Mouse (Mus musculus) liver, embryonic 14.5 days (tissue): ENCODE results near the gene Ccdc8. TPM values are rescaled to one million over a fixed set of nuclear protein-coding genes. Genes with fewer than 3 reads are reported as not detected.

Experiments used
- ATAC-seq: fragments of 200-750 bp; cut with Nextera tagmentation; 2 replicates; pipeline ENCODE4 v1.8.0; 2017; ENCODE audit warnings: moderate number of reproducible peaks, mild to moderate bottlenecking, moderate library complexity; ENCODE audit not compliant: insufficient read depth
- DNase-seq, 3 experiments: peaks; one replicate each; pipeline ENCODE4 v3.0.0-alpha.2; 2012 to 2013; ENCODE audit warnings: low read depth in 3 of 3, low spot score in 3 of 3
- H3K27ac ChIP-seq: fragments of 300-500 bp; sonication (generic); 2 replicates; pipeline ENCODE4 v1.5.1; 2014; ENCODE audit warnings: moderate library complexity, mild to moderate bottlenecking, control low read depth, inconsistent platforms
- H3K27me3 ChIP-seq: fragments of 300-500 bp; sonication (generic); 2 replicates; pipeline ENCODE4 v1.6.1; 2014; ENCODE audit warnings: mild to moderate bottlenecking, low read length, moderate library complexity; ENCODE audit not compliant: control insufficient read depth, insufficient read depth
- H3K36me3 ChIP-seq: fragments of 300-500 bp; sonication (generic); replicated peaks from 2 replicates; pipeline ENCODE4 v1.6.1; 2014; ENCODE audit warnings: low read depth; ENCODE audit not compliant: control insufficient read depth, insufficient read depth
- H3K4me1 ChIP-seq, 2 experiments: fragments of 200-500 bp in 1 of 2; fragments of 300-500 bp in 1 of 2; sonication (generic) in 1 of 2; replicated peaks; 2 replicates each; pipeline ENCODE4 v1.6.1; 2012 to 2014; ENCODE audit warnings: antibody characterized with exemption in 1 of 2, inconsistent platforms in 1 of 2, low read length in 1 of 2; ENCODE audit not compliant: control insufficient read depth in 2 of 2, insufficient read depth in 2 of 2
- H3K4me2 ChIP-seq: fragments of 300-500 bp; sonication (generic); 2 replicates; pipeline ENCODE4 v1.6.1; 2014; ENCODE audit warnings: low read depth, mild to moderate bottlenecking, control low read depth, moderate library complexity
- H3K4me3 ChIP-seq, 2 experiments: fragments of 200-500 bp in 1 of 2; fragments of 300-500 bp in 1 of 2; sonication (generic) in 1 of 2; 2 replicates each; pipeline ENCODE4 v1.5.1; 2012 to 2014; ENCODE audit warnings: low read depth in 2 of 2, low read length in 2 of 2, mild to moderate bottlenecking in 2 of 2, control low read depth in 1 of 2, inconsistent platforms in 1 of 2, moderate library complexity in 1 of 2; ENCODE audit not compliant: insufficient read depth in 1 of 2
- H3K9ac ChIP-seq: fragments of 300-500 bp; sonication (generic); replicated peaks from 2 replicates; pipeline ENCODE4 v1.6.1; 2014; ENCODE audit warnings: mild to moderate bottlenecking, control low read depth, moderate library complexity
- H3K9me3 ChIP-seq: fragments of 300-500 bp; sonication (generic); 2 replicates; pipeline ENCODE4 v1.6.1; 2016; ENCODE audit warnings: low read length, mixed read lengths; ENCODE audit not compliant: control insufficient read depth
- CTCF ChIP-seq: IDR thresholded peaks from 2 replicates; pipeline ENCODE4 v1.5.1; 2016; ENCODE audit warnings: antibody characterized with exemption, low read depth, control low read depth
- EP300 ChIP-seq: IDR thresholded peaks from 2 replicates; pipeline ENCODE4 v1.6.1; 2016; ENCODE audit warnings: antibody characterized with exemption, low read depth
- WGBS: fragments of 180-500 bp; shearing (Covaris S2); extraction: QIAGEN DNeasy Blood & Tissue Kit; methylation state at CpG from one replicate; pipeline ENCODE4 v1.1.7; 2014; ENCODE audit not compliant: insufficient replicate concordance; 5-methylcytosine and 5-hydroxymethylcytosine counted together
- polyA plus RNA-seq, 2 experiments: library from polyadenylated mRNA; depleted of rRNA in 1 of 2; stranded (reverse) in 1 of 2; unstranded in 1 of 2; fragments of >200 nt; fragmentation: Nextera tagmentation in 1 of 2; extraction: Ambion mirVana in 1 of 2; gene quantifications; 2 replicates each; pipeline versions ENCODE4 v1.2.1 to v1.2.3; 2012 to 2014

The Ccdc8 gene
- polyA plus RNA-seq, 2 experiments: 1.5 to 2.7 TPM

DNA sequence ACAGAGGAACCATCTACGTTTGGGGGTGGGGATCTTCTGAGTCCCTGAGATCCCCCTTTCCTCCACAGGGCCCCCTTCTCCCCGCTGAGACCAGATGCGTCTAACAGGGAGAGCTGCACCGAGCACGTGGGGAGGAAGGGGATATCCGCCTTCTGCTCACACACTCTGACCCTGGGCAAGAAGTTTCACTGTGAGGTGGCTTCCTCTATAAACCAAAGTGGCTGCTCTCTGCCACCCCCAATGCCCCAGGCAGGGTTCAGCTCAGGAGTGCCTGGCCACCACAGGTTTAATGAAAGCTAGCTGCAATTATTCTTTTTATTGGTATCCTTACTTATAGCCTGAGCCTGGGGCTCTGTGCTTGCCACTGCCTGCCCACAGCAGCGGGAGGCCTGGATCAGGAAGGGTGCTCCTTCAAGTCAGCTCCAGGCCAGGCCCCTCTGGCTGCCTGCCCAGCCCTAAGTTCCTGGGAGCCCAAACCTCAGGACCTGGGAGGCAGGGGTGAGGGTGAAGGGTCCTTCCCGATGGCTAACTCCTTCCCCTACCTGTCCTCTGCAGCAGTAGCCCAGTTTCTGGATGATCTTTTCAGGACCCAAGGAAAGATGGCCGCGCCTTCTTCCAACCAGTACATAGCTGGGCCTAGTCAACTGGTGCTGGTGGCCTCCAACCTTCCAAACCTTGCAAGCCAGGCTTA is 32.5 kb downstream of the Ccdc8 start:
- H3K4me2 ChIP-seq: peak overlapping the region; percentile 77
- no peak overlapping the region for H3K9ac ChIP-seq
- peaks cover 21 to 35% of the 10 kb centered on the region in 2 experiments for H3K4me1 ChIP-seq
- DNase-seq: no peak
- no peak overlapping the region for H3K4me3 ChIP-seq
- 52% methylated on average over 10 of the region's 10 CpGs for WGBS
- no peak overlapping the region for H3K27ac ChIP-seq
- no peaks in the 10 kb centered on the region for H3K27me3 ChIP-seq
- TF ChIP-seq EP300 (no peak), CTCF (no peak)
- H3K9me3 ChIP-seq: no peaks in the 10 kb centered on the region
- peaks cover 27% of the 10 kb centered on the region for H3K36me3 ChIP-seq
- ATAC-seq: no peak

DNA sequence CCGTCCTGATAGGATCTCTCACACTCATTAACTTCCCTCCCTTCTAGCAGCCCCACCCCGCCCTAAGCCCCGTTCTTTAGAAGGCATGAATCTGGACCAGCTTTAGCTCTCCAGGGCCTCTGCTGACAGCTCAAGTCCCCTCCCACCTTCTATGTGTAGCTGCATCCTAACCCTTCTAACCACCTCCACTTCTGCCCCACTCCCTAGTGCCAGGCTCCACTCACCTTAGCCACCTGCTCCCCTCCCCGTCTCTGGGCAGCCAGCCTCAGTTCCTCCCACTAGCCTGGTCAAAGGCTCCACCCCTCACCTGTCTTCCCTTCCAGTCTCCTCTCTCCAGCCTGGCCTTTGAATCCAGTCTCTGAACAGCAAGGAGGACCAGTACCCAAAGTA is 33.0 kb downstream of the Ccdc8 start:
- no peaks in the 10 kb centered on the region for H3K27me3 ChIP-seq
- ATAC-seq (no peak), DNase-seq (peak in 2 of 3 experiments; percentile 25 to 37)
- peaks cover 26% of the 10 kb centered on the region for H3K36me3 ChIP-seq
- H3K9me3 ChIP-seq: no peaks in the 10 kb centered on the region
- peaks cover 21 to 33% of the 10 kb centered on the region in 2 experiments for H3K4me1 ChIP-seq
- no peak overlapping the region; the same call in 1 of the 2 replicates for H3K27ac ChIP-seq
- no peak overlapping the region for H3K4me3 ChIP-seq
- TF ChIP-seq EP300 (no peak), CTCF (no peak)
- H3K9ac ChIP-seq: no peak overlapping the region
- H3K4me2 ChIP-seq: peak overlapping the region; percentile 77
- WGBS: 21% methylated on average over 4 of the region's 4 CpGs

DNA sequence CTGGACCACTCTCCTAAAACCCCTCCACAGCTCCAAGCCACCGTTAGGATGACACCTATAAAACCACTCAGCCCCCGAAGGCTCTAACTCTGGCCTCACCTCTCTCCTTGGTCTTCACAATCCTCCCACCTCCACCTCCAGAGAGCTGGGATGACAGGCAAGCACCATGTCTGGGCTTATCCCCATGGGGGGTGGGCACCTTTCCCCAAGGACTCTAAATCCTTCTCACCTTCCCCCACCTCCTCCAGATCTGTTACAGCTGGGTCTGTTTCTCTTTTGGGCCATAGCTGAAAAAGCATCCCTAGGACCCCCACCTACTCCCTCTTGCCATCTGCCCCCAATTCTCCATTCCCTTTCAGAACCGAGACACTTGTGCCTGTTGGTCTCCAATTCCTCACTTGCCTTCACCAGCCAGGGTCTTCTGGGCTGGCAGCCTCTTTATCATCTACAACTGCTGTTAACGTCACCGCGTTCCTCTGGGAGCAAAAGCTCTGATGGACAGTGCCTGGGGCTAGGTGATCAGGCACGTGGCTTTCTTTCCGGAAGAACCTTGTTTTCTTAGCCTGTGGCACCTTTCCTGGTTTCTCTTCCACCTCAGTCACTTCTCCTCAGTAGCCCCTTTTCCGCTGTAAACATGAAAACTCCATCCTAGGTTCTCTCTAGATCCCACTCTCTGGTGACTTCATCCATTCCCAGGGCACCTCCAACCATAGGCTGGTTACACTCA is 33.6 kb downstream of the Ccdc8 start:
- H3K4me3 ChIP-seq: peak overlapping the region; percentile 81 to 92
- DNase-seq: no peak
- ATAC-seq: no peak
- H3K4me2 ChIP-seq: peak overlapping the region; percentile 77
- TF ChIP-seq CTCF (no peak), EP300 (no peak)
- H3K27me3 ChIP-seq: no peaks in the 10 kb centered on the region
- peak overlapping the region; percentile 94; the same call in 1 of the 2 replicates for H3K9ac ChIP-seq
- no peaks in the 10 kb centered on the region for H3K9me3 ChIP-seq
- H3K36me3 ChIP-seq: peaks cover 20% of the 10 kb centered on the region
- peaks cover 21 to 33% of the 10 kb centered on the region in 2 experiments for H3K4me1 ChIP-seq
- 48% methylated on average over 9 of the region's 9 CpGs for WGBS
- no peak overlapping the region; the same call in 1 of the 2 replicates for H3K27ac ChIP-seq

DNA sequence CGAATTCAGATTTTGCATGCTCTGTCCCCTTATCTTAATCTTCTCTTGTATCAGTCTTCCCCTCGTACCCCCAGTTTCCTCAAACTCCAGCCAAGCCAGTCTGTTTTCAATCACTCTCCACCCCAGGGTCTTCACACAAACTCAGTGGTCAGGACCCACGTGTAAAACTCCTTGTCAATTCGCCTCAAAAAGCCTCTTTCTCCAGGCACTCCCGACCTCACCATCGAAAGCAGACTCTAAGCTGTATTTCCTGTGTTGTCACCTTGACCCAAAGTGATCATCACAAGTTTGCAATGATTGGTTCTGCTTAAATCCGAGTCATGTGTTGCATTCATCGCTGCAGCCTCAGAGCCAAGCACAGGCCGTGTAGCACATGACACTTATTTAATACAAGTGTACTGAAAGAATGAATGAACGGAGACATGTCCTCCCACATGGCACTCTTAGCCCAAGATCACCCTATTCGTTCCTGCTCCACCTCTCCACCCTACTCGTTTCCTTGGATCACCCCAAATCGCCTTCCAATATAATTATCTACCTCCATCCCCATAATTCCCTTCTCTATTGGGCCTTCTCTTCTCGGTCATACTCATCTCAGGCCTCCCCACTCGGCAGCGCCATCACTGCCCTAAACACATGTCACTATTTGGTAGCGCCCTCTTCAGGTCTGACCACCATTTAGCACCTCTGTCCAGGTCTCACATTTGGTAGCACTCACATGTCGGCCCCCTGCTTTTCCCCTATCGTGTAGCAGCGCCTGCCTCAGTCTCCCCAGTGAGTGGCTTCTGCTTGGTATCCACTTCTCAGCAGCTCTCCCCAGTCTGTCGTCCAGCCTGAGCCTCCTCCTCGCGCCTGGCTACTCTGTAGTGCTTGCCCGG is 34.4 kb downstream of the Ccdc8 start:
- Histone ChIP-seq H3K27me3 (no peaks in the 10 kb centered on the region), H3K36me3 (peaks cover 12% of the 10 kb centered on the region), H3K27ac (peak overlapping the region; percentile 67), H3K4me3 (peak overlapping the region; percentile 81 to 92), H3K9me3 (no peaks in the 10 kb centered on the region), H3K4me1 (peaks cover 21 to 33% of the 10 kb centered on the region in 2 experiments), H3K4me2 (peak overlapping the region; percentile 77), H3K9ac (peak overlapping the region; percentile 94)
- DNase-seq (peak; percentile 61 to 76 (median 68)), ATAC-seq (peak; percentile 63)
- TF ChIP-seq EP300 (no peak), CTCF (peak; percentile 84)
- WGBS: under 1% methylated on average over 24 of the region's 24 CpGs
